Mouse (Mus musculus): ENCODE measurements around the gene Efcab7. TPM values are rescaled to one million over a fixed set of nuclear protein-coding genes. Genes with fewer than 3 reads are reported as not detected.

Gene Efcab7
- total RNA-seq (2021) = 1 to 10 TPM; 2.7 TPM

DNA sequence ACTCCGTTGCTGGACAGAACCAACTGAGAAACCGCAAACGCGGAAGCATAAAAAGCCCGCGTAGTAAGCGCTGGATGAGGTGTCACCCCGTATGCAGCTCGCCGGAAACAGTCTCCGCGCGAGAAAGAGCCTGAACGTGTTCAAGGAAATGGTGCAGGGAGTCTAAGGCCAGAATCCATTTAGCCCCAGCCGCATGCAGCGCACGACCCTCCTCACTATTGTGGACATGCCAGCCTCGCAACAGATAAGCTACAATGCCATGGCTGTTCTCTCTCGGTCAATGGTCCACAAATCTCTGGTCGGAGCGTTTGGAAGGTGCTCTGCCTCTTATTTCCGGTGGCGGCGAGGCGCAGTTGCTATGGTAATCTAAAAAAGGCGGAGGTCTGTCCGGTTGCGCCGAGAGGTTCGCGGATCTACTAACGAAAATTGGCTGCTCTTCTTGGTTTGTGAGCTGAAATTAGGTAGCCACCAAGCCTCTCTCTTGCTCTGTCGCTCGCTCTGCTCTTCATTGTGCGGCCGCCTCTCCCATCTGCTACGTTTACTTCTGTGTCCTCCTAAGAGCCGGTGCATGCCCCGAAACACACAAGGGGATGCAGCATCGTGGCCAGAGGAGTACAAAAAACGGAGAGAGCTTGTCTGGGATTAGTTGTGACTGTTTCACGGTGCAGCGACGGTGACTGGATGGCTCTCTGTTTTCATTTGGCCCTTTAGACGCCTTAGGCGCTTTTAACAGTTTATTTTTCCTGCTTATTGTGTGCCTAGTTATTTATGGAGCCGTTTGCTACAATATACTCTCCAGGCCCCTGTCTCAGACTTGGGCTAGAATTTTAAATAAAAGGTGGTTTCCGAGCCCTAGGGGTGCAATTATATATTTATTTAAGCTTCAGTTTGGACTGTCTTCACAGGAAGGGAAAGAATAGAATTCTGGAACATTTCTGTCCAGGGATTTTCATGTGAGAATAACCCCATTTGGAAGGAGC is at the start of gene Efcab7:
Gene Efcab7, plus strand, starts transcription at position 105 of the 980 bp plus-strand sequence.
- intact Hi-C loops (cut with DNase I) = no loop called here
- DNase-seq = peak; percentile 77 to 88

DNA sequence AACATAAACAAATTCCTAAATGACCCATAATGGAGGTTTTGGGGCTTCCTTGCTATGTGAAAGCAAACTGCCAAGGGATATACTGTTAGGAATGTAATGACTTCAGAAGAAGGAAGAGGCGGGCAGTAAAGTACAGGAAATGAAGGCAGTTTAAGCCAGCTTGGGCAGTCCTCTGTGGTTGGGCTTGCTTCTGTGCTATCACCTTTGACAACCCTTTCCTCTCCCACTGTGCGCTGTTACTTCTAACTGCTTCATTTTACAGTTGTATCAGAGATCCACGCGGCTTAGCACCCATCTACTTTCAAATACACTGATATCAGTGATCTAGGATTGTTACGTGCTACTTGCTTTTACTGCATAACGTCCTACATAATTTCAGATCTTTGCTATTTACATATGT is 36.6 kb upstream of the Efcab7 start:
- intact Hi-C loops (cut with DNase I) = no loop called here
- DNase-seq = no peak

DNA sequence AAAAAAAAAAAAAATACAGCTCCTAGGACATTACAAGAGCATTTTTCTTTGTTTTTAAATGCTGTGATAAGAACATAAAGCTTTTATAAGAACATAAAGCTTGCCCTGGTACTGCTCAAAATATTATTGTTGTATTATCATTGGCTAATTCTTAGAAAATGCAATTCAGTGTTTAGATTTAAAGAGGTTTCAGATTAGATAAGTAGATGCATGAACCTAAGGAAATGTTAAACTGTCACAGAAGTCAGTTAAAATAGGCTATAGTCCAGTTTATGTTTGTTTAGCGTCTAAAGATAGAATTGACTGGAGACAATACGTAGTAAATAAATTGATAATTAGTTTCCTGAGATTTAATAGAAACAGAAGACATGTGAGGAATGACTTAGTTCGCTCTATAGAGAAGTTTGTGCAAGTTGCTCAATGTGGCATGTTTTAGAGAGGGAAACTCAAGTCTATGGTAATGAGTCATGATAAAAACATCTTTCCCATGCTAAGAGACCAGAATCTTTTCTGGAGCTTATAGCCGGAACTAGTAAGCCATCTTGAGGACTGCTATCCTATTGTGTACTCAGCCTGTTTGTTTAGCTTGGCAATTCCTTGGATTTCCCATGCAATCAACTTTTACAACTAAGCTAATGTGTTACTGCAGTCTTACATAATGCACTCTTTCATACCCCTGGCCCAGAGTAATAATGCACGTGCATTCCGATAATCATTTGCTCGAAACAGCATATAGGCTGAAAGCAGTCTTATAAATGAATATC is 12.1 kb upstream of the Efcab7 start:
- DNase-seq = no peak
- intact Hi-C loops (cut with DNase I) = no loop called here

DNA sequence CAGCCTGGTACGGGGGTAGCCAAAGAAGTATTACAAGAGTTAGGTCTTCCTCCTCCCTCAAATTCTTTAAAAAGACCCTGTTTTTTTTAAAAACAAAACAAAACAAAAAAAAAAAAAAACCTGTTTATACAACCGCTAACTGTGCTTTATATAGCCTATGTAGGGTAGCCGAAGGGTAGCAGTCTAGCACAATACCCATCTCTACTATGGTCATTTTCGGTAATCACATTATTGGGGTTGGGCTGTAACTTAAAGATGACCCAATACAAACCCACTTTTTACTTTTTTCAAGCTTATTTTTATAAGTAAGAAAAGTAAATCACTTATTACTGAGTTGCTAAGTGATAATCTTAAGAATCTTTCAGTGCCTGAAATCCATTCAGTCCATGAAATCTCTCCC is 661 bp upstream of the Efcab7 start:
- intact Hi-C loops (cut with DNase I) = no loop called here

DNA sequence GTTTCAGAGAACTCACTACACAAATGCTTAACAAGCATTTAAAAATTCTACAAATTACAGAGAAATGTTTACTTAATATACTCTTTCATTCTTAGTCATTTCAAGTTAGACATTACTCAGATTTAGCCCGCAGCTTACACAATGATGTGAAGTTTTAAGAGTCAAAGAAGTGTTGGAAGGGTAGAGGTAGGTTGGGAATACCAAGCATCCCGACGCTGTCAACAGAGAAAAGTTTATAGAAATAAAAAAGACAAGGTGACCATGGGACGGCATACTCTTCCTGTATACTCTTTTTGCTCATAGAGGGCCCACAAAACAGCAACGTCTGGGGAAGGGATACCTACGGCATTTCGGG is 282 bp upstream of the Efcab7 start:
- intact Hi-C loops (cut with DNase I) = no loop called here
- DNase-seq = no peak

More for the DNA sequence above, 661 bp upstream of the Efcab7 start:
- no peak for DNase-seq

DNA sequence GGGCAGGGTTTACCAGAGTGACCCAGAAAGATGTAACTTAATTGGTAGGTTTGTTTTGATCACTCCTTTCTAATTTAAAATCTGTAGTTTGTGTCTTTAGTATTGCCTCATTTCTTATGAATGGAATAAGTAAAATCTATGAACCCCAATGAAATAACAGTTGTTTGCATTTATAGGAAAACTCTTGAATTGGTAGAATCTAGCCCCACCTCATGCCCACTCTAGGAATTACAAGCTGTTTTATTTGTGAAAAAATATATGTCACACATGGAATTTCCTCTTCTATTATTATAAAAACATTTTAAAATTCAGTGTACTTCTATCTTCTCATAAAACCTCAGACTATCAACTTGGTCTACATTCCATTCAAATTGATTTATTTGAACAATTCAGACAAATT is 52.9 kb downstream of the Efcab7 start:
- intact Hi-C loops (cut with DNase I) = no loop called here
- peak in 1 of 2 experiments; percentile 2 for DNase-seq

DNA sequence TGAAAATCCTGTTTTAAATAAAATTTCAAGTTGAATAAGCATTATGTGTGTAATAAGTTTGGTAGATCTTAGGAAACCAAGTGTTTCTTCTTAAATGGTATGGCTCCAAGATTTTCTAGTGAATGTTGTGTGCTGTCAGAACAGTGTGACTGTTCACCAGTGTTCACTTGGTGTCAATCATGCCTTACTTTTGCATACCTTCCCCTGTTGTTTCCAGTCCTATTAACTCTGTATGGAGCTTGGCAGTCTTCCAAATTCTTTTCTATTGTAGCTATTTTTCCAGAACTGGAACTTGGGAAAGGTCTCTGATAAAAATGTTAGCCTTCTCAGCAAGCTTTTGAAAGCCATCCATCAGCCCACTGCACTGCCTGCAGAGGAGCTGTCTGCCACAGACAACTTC is 53.4 kb downstream of the Efcab7 start:
- intact Hi-C loops (cut with DNase I) = no loop called here
- DNase-seq = no peak

DNA sequence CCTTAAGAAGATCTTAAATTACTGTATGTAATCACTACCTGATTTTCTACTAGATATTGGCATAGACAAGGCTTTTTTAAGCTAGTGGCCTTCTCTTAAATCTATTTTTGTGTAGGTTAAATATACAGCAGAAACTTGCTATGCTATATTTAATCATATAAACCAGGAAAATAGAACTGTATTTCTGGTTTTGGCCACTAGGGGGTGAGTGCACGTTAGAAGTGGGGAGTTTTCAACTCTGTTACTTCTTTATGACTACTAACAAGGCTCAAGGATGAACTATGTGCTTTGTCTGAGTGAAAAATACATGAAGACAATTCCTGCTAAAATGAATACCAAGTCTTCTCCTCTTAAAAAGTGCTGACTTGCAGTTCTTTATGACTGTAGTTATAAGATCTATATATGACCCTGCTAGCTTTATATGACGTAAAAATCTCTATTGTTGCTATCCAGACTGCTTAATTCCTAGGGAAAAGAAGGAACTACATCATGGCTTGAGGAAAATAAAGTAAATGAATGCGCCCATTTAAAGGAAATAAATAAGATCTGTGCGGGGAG is 85.0 kb downstream of the Efcab7 start:
- intact Hi-C loops (cut with DNase I) = no loop called here
- no peak for DNase-seq

DNA sequence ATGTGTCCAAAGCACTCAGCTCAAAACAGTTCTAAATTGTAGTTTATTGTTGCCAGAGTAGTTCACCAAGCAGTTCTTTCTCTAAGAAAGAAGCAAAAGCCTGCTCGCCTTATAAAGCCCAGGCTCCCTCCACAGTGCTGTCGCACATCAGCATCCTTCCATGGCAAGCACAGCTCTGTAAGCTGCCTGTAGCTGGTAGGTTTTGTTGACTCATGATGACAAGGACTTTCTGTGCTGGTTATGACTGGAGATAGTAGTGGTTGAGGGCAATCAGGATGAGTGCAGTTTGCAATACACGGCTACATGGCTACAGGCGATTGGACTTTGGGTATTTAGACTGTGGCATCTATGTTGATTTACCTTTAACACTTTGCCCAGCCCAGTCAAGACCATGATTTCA is 97.4 kb downstream of the Efcab7 start:
- intact Hi-C loops (cut with DNase I) = no loop called here
- DNase-seq = no peak

DNA sequence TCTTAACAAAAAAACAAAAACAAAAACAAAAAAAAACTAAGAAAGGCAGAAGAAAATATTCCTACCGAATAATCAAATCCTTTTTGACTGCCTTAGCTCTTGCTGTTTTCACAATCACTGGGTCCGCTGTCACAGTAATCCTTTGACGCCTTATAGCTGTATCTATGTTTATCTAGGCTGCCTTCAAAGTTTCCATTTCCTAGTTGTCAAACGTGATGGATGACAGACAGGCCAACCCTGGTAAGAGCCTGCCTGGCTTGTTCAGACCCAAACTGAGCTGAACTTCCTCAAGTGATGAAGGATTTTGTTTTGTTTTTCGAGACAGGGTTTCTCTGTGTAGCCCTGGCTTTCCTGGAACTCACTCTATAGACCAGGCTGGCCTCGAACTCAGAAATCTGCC is 99.5 kb downstream of the Efcab7 start:
- no peak for DNase-seq
- intact Hi-C loops (cut with DNase I) = no loop called here

DNA sequence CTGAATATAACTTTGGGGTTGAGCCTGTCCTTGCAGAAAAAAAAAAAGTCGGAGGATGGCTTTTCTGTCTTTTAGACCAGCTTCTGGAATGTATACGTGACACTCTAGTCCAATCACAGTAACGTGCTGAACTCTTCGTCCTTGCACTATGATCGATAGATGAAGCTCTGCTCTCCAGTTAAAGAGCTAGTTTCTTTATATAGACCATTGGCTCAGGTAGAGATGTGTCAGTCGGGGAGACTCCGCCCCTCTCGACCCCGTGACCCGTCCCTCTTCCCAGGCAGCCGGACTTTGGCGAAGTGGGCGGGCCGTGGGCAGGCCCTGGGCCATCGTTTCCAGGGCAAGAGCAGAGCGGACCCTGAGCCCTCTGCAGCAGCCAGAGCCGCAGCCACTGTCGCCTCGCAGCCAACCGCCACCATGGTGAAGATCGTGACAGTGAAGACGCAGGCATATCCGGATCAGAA is 100.2 kb downstream of the Efcab7 start, which contains the start of gene Pgm1:
Gene Pgm1, plus strand, starts transcription at position 266 of the 464 bp plus-strand sequence.
- intact Hi-C loops (cut with DNase I) = no loop called here

DNA sequence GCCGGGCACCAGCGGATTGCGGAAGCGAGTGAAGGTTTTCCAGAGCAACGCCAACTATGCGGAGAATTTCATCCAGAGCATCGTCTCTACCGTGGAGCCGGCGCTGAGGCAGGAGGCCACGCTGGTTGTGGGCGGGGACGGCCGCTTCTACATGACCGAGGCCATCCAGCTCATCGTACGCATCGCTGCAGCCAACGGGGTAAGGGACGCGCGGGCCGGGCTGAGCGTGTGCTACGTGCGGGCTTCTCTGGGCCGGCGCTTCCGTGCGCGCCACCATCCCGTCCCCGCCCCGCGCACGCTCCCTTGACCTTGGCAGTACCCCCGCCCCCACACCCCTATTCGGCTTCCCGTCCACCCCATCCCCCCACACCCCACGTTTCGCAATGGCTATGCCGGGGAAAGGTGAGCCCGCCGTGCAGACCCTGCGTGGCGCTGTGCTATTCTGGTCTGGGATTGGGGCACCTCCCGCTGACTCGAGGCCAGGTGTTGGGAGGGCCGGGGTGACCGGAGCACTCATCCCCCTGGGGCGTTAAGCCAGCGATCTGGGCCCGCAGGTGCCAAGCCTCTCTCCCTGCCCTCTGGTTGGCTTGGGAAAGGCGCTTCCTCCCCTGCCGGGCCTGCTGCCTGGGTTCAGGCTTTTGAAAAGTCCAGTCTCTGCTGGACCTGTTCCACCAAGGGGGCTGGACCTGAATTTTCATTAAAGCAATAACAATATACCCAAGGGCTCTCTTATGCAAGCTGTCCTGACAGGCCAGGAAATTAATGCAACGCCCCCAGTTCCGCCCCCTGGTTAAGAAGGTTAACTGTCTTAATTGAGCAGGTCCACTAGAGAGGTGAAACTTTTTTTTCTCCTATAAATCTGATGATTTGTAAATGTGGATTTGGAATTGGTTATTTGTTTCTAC is 100.9 kb downstream of the Efcab7 start, which contains the start of gene Itgb3bp:
Gene Itgb3bp, minus strand, starts transcription at position 201 of the 905 bp plus-strand sequence.
- intact Hi-C loops (cut with DNase I) = no loop called here
- DNase-seq = peak; percentile 72 to 85

More for the DNA sequence above, 100.2 kb downstream of the Efcab7 start, which contains the start of gene Pgm1:
- peak; percentile 86 to 87 for DNase-seq

DNA sequence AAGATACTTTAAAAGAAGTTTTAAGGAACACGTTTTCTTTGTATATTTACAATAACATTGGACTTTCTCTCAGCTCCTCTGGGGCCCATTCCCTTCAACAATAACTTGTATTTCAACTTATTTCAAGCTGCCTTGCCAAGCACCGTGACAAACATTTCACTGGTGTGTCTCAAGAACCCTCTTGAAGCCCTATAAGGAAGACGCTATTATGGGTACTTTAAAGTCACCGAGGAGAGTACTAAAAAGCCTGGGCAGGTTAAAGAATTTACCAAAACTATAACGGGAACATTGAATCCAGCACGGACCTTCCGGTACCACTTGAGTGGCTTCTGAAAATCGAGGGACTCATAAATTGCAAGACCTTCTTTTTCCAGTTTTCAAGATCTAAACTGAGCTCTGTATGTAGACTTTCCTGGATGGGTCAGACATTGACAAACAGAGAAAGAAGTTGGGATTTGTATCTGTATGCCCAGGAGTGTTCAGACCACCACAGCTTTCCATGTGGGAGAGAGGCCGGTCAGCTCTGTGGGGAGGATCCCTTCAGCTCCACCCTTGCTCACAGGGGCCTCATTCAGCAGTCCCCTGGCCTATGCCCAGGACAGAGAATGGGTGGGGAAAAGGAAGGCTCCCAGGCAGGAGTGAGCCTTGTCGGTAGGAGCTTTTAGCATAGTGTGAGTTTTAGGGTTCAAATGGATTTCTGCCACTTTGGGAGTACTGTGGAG is 101.7 kb downstream of the Efcab7 start:
- peak in 1 of 2 experiments; percentile 32 for DNase-seq
- intact Hi-C loops (cut with DNase I) = no loop called here

DNA sequence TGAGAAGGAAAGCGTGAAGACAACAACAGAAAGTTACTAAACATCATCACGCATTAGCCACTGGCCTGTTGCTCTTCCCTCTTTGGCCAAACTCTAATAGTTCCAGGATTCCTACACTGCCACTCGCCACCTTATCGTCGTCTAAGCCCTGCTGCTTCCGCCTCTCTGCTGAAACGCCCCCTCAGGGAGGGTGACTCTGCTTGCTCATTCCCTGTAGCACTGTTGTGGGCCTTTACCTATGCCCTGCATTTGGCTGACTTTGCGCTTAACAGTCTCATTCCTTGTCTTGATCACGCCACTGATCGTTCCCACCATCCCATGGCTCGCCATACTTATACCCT is 102.2 kb downstream of the Efcab7 start:
- intact Hi-C loops (cut with DNase I) = no loop called here
- no peak for DNase-seq

DNA sequence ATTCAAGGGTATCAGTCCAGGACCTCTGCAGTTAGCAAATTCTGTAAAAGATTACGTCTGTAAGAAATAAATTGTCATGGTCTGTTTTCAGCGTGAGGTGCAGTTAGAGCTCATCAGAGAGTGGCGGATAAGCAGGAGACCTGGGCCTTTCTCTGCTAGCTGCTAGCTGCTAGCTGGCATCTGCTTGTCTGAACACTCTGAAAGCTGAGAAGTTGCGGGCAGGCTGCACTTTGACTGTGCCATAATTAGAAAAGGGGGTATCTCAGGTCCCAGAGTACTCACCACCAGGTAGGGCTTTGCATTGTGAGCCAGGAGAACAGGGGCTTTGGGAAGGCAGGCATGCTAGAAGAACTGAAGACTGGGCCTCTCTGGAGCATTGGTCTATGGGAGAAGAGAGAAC is 102.8 kb downstream of the Efcab7 start:
- intact Hi-C loops (cut with DNase I) = no loop called here
- no peak for DNase-seq

DNA sequence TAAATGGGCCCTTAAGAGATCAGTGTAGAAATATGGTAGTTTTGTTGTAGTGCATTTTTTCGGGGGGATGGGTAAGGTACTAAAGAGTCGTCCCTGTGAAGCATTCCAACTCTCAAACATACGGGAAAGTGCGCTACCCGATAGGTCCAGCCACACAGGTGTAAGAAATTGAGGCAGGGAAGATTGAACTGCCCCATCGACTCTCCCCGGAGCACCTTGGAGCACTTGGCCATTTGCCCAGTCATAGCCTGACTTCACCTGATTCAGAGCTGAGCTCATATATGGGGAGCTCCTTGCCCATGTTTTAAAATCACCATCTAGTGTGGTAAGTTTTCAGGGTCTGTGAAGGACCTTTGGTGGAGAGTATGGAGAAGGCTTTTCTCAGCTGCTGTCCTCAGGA is 105.9 kb downstream of the Efcab7 start:
- no peak for DNase-seq
- intact Hi-C loops (cut with DNase I) = no loop called here

DNA sequence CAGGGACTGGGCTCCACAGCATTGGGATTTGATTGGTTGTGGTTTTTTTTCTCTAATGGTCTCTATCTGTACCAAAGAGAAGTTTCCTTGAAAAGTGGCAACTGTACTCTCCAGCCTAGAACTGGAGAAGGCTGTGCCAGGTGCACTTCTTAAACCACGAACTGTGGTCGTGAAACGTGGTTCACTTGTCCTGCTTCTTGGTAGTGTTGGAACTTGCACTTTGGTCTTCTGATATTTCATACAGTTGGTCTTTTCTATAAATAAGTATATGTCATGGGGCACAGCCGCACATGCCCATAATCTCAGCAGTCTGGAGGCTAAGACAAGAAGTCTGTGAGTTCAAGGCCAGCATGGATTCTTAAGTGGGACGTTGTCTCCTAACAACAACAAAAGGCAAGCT is 107.3 kb downstream of the Efcab7 start:
- no peak for DNase-seq
- intact Hi-C loops (cut with DNase I) = no loop called here

DNA sequence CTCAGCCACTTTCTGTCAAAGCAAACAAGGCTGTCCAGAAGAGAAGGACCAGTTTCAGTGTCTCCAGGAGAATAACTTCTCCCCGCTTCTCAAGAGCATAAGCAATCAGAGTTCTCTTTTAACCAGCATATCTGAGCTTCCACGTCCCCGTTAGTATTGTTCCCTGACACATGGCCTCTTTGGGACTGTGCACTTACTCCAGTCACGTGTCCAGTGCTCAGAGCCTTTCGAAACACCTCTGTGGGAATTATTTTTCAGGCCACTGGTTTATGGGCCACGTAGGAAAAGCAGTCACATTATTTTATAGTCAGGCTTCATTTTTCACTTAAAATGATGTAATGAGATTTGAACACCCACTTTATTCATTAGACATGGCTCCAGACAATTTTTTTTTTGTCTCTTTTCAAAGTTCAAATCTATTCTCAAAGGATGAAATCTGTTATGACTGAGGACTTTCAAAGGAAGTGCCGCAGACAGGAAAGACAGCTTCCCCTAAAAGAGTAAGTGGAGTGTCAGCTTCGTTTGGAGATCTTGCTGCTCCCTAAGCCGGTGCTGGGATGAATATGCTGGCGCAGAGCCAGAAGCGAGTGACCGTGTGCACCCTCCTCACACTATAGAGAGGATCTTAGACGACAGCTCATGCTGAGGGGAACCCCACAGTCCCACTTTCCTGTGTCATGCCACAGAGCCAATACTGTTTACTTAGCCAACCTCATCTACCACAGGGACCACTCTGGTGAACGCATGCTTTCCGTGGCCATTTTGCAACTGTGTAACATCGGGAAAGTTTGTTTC is 110.9 kb downstream of the Efcab7 start:
- intact Hi-C loops (cut with DNase I) = loop anchor here (10.0 kb wide), 1 partner anchor 155 kb away; the partner anchor contains the start of gene Ror1
- DNase-seq = no peak

All from heart, postnatal 36 days (tissue).